Mouse (Mus musculus): Measurements from ENCODE around the gene Itpripl2.

Gene Itpripl2

DNA sequence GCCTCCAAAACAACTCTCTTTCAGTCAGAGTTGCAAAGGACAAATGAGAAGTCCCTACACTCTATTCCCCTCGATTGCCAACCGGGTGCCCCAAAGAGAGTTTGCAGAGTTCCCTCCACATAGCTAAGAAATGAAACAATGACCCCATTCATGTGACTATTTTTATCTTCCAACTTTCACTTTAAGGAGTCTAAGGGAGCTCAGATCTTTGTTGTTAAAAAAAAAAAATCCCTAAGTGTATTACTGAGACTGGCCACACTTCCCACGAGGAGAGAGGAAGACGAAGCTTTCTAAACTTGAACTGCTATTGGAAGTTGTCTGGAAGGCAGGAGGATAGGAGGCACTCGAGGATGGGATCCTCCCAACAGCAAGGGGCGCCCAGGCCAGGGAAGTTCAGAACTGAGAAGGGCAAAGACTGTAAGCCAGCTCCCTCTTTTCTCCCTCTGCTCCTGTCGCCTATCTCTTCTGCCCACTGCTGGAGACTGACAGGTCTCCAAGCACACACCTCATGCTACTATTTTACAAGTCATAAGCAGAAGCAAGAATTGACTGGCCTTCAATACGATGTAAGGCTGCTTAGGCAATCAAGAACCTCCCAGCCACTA lies 3.6 kb downstream of the Itpripl2 start:
- DNase-seq (ENCODE audit: low read depth, low spot score): no peak

DNA sequence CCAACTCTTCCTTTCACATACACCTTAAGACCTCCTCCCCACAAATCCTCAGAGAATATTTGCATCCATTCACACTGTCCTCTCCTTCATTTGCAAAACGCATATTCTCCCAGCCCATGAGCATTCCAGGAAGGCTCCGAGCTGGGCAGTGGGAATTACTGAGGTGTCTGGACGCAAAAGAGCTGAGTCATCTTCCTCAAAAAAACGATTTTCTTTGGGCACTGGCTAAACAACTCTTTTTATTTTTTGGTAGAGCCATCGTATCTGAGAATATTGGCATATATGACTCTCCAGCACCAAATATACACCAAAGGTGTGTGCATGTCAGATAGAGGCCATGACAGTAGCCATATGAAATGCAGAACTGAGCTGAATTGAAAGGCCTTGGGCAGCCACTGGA lies 4.9 kb downstream of the Itpripl2 start:
- DNase-seq (ENCODE audit: low read depth, low spot score): no peak

DNA sequence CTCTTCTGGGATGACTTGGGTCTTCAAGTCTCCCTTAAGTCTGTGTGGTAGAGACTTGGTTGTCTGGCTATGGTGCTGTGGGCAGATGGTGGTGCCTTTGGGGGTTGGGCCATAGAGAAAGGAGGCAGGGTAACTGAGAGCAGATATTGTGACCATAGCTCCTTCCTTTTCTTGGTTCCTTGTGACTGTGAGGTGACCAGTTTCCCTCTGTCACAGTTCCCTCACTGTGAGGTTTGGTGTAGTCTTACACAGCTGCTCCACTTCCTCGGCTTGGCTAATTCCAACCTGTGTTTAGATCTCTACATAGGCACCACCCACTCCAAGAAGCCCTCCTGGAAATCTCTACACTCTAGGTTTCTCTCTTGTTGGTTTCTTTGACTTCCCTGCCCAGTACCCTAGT lies 7.8 kb downstream of the Itpripl2 start:
- no peak for DNase-seq (ENCODE audit: low read depth, low spot score)

DNA sequence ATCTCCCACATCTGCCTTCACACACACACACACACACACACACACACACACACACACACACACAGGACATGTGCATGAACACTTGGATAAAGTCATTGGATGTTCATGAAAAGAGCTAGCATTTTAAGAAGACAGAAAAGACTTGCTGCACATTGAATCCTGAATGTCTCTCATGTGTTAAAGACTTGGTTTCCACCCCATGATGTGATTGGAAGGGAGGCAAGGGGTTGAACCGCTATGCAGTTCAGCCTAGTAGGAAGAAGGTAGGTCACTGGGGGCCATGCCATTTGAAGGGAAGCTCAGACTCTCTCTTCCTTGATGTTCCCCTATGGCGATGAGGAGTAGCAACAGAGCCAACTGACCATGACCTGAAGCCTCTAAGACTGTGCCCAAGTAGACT lies 9.8 kb downstream of the Itpripl2 start:
- no peak for DNase-seq (ENCODE audit: low read depth, low spot score)

DNA sequence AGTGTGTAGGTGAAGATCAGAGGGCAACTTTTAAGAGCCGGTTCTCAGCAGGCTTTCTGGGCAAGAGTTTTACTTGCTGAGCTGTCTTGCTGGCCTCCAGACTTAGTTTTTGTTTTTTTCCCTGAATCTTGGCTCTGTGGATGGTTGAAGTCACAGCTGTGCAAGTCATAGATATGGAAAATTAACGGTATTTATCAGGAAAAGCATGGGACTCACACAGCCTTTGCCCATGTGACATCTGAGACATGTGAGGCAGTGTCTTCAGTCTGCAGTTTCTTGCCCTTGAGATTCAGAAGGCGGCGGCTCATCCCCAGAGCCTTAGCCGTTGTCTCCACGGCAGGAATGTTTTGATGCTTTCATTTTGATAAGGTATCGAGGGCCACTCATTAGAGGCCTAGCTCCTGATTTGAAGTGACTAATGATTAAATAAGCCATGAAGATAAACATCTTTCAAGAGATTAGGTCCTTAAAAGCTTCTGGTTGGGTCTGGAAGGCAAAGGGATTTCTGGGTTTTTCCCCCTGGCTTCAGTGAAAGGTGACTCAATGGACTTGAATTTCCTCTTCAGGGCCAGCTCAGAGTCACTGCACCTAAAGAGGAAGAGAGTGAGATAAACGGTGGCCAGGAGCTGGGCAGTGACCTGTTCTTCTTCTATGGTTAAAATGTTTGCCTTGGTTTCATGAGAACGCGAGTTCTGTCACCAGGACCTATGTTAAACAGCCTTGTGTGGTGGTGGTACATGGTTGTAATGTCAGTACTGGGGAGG lies 10.5 kb downstream of the Itpripl2 start:
- no peak for DNase-seq (ENCODE audit: low read depth, low spot score)

DNA sequence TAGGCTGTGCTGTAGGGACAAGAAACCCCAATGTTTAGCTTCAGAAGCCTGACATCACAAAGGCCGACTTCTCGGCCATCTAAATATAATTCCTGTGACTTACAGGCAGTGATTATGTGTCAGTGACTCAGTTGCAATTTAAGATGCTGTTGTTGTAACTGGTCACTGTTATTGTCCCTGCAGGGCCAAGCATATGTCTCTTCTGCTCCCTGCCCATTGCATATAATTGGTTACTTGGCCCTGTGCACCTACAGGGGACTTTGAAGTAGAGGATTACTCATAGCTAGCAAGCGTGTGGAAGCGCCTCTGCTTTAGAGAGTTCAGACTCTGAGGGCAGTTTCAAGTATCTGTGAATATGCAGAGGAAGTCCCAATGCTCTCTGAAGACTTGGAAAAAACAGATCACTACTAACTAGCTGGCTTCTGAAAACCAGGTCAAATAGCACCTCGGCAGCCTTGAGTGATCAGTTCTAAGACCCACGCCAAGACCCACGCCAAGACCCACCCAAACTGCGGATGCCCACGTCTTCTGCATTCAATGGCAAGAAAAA lies 11.5 kb downstream of the Itpripl2 start:
- DNase-seq (ENCODE audit: low read depth, low spot score): no peak

DNA sequence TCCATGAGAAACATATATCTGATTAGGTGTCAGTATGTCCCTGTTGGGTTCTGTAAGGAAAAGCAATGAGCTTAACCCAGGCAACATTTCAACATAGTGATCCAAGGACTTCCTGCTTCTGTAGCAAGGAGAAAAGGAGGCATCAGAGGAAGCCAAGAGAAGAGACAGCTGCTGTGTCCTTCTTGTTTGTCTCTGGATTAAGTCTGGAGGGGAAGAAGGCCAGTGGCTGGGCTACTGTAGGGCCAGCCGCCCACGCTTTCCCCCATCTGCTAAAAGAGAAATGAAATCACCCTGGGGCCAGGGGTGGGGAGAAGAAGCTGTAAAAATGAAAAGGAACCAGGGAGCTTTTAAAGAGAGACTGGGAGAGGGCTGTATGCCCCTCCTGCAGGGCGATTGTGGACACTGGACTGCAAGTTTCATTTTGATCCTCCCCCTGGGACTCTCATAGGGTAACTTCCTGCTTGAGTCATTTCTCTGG lies 12.9 kb downstream of the Itpripl2 start:
- DNase-seq (ENCODE audit: low read depth, low spot score): no peak

DNA sequence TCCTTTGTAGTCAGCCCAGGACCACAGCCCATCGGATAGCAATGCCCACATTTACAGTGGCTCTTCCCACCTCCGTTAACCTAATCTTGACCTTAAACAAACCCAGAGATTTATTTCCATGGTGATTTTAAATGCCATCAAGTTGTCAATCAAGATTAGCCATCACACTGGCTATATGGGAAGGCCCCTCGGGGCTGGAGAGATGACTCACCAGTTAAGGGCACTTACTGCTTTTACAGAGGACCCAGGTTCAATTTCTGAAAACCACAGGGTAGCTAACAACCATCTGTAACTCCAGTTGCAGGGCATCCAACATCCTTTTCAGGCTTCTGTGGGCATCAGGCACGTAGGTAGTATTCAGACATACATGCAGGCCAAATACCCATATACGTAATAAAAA lies 15.3 kb downstream of the Itpripl2 start:
- no peak for DNase-seq (ENCODE audit: low read depth, low spot score)

DNA sequence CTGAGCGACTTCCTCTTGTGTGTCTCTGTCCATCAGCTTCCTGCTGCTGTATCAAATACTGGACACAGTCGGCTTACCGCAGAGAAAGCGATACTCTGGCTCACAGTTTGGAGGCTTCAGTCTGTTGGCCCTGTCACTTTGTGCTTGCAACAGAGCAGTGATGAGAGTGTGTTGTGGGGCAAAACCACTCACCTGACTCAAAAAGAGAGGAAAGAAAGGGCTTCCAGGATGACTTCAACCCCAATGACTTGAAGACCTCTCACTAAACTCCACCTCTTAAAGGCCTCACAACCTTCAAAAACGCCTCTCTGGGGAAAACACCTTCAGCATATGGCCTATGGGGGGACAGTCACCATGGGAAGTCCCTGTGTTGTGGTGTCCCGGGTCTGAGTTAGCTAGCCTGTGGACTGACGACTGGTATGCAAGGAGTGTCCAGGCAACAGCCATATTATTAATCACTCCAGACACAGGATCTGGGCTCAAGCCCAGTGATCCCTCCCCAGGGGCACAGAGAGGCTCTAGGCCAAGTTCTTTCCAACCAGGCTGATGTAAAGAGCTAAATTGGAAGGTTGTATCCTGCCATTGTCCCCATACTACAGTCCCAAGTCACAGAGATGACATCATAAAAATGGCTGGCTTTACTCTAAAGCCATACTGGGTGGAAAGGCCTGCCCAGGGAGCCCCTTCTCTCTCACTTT lies 16.6 kb downstream of the Itpripl2 start:
- DNase-seq (ENCODE audit: low read depth, low spot score): no peak

DNA sequence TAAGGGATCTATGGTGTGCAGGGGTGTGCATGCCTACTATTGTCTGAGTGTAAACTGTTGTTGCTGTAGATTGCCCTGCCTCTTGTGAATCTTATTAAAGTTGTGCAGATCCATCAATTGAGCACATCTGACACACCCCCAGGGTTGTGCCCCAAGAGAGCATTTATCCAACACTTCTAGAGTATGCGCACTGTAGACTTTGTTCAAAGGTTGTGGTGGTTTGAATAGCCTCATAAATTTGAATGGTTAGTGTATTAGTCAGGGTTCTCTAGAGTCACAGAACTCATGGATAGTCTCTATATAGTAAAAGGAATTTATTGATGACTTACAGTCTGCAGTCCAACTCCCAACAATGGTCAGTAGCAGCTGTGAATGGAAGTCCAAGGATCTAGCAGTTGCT lies 18.9 kb downstream of the Itpripl2 start:
- no peak for DNase-seq (ENCODE audit: low read depth, low spot score)

DNA sequence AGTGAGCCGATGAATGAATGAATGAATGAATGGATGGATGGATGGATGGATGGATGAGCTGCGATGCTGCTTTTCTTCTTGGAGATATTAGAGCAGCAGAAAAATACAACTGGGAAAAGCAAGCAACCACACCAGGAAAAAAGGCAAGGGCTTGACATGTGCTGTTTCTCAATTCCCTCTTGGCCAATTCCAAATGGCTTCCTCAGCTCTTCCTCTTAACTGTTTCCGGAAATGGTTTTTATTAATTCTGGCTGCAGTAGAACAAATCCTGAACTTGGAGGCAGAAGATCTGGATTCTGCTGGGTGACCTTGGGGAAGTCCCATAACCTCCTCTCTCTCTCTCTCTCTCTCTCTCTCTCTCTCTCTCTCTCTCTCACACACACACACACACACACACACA lies 23.7 kb downstream of the Itpripl2 start:
- DNase-seq (ENCODE audit: low read depth, low spot score): no peak

DNA sequence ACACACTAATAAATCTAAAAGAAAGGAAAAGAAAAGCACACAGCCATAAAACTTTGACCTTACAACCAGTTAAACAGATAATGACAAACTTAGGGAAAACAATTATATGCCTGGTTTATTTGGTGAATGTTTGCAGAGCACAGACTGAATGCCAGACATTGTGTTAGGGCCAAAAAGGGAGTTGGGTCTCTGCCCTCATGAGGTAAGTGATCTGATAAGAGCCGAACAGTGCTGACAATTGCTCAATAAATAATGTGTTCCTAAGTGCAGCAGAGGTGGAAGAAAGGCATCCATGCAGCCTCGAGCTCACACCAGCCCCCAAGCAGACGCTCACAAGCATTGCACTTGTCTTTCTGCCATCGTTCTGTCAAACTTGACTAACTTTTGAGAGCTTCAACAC lies 27.3 kb downstream of the Itpripl2 start:
- no peak for DNase-seq (ENCODE audit: low read depth, low spot score)

DNA sequence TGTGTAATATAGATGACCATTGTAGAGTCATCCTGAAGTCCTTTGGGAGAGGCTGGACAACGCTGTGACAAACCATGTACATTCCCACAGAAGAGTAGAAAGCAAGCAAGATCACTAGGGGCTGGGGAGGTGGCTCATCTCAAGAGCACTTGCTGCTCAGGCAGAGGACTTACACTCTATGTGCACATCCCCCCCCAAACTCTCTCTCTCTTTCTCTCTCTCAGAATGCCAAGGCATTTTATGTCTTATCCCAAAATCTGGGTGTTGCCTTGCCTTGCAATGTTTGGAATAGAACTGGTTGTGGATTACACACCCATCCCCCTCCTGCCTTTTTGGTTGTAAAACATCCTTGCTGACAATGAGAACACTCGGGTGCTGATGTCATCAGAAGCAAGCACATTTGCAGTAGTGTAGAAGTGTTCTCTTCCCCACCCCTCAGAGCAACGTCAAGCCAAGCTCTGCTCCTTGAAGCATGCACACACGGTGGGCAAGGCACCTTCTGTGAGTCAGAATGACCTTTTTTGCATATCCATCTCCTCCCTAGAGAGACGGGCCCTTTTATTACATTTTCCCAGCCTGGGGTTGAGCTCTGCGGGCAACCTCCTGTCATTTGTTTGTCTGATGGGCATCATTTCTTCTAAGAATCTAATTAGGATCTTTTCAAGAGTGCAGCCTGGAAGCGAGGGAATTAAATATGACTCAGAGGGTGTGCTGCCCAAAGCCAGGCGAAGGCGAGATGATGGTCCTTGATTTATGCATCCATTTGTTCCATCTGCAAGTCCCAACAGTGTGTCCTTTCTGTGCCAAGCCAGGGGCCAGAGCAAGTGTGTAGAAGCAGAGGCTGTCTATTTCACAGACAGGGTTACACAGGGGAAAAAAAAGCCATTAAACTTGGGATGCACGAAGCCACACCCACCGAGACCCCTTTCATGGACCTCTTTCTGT lies 28.7 kb downstream of the Itpripl2 start:
- DNase-seq (ENCODE audit: low read depth, low spot score): no peak

DNA sequence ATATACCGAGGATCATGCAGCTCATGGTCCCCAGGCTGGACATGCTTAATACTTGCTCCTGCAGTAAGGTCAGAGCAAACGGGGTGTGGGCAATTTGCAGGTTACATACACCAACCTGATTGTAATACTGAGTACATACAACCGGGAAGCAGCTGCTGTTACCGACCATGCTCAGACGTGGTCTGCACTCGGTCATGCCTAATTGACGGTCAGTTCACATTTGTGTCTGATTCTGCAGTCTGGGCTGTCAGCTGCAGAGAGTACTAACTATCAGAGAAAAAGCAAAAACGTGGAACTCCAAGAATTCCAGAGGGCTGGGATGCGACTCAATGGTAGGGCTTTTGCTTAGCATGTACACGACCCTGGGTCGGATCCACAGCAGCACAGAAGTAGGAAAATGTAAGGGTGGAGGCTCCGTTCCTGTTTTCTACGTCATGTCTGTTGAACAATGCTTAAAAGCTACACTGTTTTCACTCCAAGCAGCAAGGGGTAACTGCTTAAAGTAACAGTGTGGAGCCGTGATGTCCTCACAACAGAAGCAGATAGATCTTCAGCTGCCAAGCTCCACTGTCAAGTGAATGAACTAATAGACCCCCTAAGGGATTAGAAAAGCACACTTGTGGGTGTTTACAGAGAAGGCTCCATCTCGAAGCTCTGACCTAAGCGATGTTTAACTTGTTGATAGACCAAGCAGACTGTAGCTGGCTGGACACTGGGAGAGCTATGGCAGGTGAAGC lies 30.2 kb downstream of the Itpripl2 start:
- DNase-seq (ENCODE audit: low read depth, low spot score): no peak

DNA sequence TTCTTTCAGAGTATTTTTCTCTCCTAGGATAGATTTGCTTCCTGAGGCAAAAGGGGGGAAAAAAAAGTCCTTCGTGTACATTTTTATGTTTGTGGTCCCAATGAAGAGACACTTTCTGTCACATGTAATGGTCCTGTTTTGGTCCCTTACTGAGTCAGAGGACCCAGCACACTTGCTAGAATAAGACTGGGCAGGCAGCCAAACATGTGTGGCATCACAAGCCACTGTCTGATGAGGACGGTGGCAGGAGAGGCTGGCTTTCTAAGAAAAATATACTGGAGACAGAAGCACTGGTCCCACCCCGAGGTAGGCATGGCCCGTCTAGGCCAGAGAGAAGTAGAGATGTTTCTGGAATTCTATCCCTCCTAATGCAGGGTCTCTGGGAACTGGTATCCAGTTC lies 38.1 kb downstream of the Itpripl2 start:
- no peak for DNase-seq (ENCODE audit: low read depth, low spot score)

DNA sequence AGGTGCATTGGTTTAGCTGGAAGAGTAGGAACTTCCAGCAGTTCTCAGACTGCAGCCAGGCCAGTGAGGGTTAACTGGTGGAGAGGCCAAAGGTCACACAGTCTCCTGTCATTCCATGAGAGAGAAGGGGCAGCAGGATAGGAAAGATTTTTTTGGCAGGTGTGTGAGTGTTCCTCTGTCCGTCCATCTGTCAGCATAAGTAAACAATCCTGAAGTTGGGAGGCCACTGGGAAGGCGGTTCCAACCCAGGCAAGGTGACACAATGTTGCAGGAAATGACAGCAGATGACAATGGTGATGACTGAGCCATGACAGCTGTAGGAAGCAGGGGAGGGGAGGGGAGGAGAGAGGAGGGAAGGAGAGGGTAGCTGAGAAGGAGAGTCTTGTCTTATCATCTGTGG lies 38.8 kb downstream of the Itpripl2 start:
- no peak for DNase-seq (ENCODE audit: low read depth, low spot score)

DNA sequence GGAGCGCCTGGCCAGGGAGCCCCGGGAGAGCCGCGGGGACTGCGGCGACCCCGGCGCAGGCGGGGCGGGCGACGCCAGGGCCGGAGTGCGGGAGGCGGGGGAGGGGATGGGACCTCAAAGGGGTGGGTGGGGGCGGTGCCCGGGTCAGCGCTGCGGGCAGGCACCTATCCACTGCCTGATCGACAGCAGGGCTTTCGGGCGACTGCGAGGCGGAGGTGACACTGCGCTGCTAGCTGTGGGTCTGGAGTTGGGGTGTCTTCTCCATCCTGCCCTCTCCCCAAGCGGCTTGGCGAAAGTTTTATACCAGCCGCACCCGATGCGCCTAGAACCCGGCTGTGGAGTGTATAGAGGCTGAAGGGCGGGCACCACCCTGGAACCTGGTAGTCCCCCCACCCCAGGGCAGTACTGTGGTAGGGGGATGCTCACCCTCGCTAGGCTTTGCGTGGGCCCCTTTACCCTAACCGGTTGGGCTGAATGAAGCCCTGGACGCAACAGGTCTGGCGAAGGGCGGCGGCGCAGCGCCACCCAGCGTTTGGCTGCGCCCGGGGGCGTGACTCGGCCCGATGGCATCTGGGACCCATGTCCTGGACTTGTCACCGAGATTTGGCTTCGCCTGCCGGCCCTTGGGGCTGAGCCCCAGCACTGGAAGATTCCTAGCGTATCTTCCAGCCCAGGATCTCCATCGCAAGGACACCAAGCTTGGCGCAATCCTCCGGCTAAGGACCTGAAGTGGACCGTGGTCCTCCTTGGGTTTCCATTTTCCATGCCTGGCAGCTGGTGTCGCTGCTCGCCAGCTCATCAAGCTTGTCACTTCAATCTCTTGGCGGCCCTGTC lies 43.4 kb downstream of the Itpripl2 start, which contains the start of gene Syt17:
Gene Syt17, minus strand, starts transcription at position 89 of the 834 bp plus-strand sequence.
- peak; percentile 49 for DNase-seq (ENCODE audit: low read depth, low spot score)

DNA sequence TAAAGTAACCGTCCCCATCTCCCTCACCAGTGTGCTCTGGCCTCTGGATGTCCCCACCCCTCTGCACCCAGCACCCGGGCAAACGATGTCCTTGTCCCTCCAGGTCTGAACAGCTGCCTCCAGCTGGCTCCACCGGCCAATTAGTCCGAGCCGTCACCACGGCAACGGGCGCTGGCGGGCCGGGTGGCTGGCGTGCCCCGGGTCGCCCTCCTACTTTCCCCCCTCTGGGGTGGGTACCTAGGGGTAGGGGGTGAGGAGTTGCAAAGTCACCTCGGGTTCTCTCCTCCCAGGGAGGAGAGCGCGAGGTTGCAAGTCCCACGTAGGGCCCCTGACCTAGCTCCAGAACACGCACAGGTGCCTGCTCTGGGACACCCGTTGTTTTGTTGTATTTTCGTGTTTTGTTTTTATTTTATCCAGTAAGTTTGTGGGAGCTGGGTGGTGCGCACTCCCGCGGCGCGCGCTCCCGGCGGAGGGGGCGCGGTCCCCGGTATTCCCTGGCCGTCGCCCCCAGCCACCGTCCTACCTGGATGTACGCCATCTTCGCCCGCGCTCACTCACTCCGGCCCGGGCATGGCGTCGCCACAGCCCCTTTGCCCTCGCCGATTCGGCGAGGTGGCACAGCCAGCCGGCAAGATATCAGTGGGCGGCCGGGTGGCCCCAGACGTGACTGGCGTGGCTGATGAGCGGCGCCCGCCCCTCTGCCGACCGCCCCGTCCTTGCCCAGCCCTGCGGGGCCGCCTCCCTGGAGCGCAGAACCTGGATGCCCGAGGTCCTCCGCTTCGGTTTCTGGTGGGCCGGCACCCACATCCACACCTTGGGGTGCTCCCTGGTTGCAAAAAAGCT lies 44.3 kb downstream of the Itpripl2 start:
- DNase-seq (ENCODE audit: low read depth, low spot score): no peak
